Mouse (Mus musculus): Measurements from ENCODE around the gene Ptpn12. TPM values are rescaled to one million over a fixed set of nuclear protein-coding genes. Genes with fewer than 3 reads are reported as not detected.

Gene Ptpn12
- total and polyA plus RNA-seq, 3 experiments = 3.2 to 16.5 (median 12.7) TPM

DNA sequence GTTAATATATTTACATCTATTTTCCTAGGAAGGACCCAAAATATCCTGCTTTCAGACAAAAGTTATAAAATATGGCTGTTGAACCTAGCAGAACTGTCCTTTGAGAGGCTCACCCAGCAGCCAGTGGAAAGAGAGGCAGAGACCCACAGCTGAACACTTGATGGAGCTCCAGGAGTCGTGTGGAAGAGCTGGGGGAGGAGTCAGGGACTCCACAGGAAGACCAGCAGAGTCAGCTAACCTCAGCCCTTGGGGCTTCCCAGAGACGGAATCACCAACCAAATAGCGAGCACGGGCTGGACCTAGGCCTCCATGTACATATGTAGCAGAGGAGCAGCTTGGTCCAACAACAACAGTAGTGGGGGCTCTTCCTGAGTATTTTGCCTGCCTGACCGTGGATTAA is 38.6 kb downstream of the Ptpn12 start:
- no peak overlapping the region for H3K9ac ChIP-seq (ENCODE audit: insufficient read depth, low read depth)
- no peak overlapping the region for H3K27ac ChIP-seq (ENCODE audit: insufficient read depth, low read depth)
- H3K4me2 ChIP-seq (ENCODE audit: insufficient read depth, low read depth, poor library complexity, severe bottlenecking) = no peak overlapping the region
- no peak overlapping the region for H3K4me3 ChIP-seq (replicated peaks in 1 of 3; ENCODE audit: low read depth in 2 of 3, low read length in 2 of 3, poor library complexity in 1 of 3)
- no peaks in the 10 kb centered on the region for H3K27me3 ChIP-seq (replicated peaks)
- TF ChIP-seq SMC3 (IDR thresholded peaks at IDR 0.05; ENCODE audit: low read depth, low read length) (peak; percentile 44; the same call in 1 of the 2 replicates), CTCF (conservative IDR thresholded peaks at IDR 0.05 in 1 of 2, IDR thresholded peaks at IDR 0.05 in 1 of 2; ENCODE audit: low read depth in 2 of 2, low read length in 2 of 2) (peak in 1 of 2 experiments; percentile 55; a peak in 2 of 4 replicates), RAD21 (IDR thresholded peaks at IDR 0.05; ENCODE audit: low read depth, low read length) (peak; percentile 57), TCF12 (IDR thresholded peaks at IDR 0.05; ENCODE audit: low read depth, low read length) (no peak)
- no peaks in the 10 kb centered on the region for H3K9me3 ChIP-seq (replicated peaks; ENCODE audit: low read length)
- DNase-seq (ENCODE audit: extremely low read depth) = peak; percentile 68
- peaks cover 2 to 11% of the 10 kb centered on the region in 2 experiments; a peak in 3 of 4 replicates for H3K4me1 ChIP-seq (ENCODE audit: control insufficient read depth in 1 of 2, insufficient read depth in 2 of 2)
- dilution Hi-C loops (cut with MboI; ENCODE audit: extremely low pct_ligation_motif_present, extremely low pct_unique_long_range_greater_than_20kb, low sequenced_read_pairs) (no loop called here), in situ Hi-C loops (cut with MboI; ENCODE audit: low pct_ligation_motif_present, low pct_unique_long_range_greater_than_20kb, low sequenced_read_pairs) (no loop called here)
- H3K79me2 ChIP-seq (replicated peaks; ENCODE audit: control insufficient read depth, extremely low read depth, insufficient read depth, poor library complexity, severe bottlenecking) = no peaks in the 10 kb centered on the region
- H3K36me3 ChIP-seq (replicated peaks in 1 of 2; ENCODE audit: control insufficient read depth in 1 of 2, insufficient read depth in 1 of 2, low read length in 1 of 2) = peaks cover 8 to 21% of the 10 kb centered on the region in 2 experiments

GRCm38 (mm10) chr5:21010908-21011307 is 44.8 kb downstream of the Ptpn12 start:
- no peak for DNase-seq (ENCODE audit: extremely low read depth)
- Histone ChIP-seq H3K9ac (ENCODE audit: insufficient read depth, low read depth) (no peak overlapping the region), H3K9me3 (replicated peaks; ENCODE audit: low read length) (no peaks in the 10 kb centered on the region), H3K79me2 (replicated peaks; ENCODE audit: control insufficient read depth, extremely low read depth, insufficient read depth, poor library complexity, severe bottlenecking) (no peaks in the 10 kb centered on the region), H3K27me3 (replicated peaks) (no peaks in the 10 kb centered on the region), H3K27ac (ENCODE audit: insufficient read depth, low read depth) (no peak overlapping the region), H3K4me2 (ENCODE audit: insufficient read depth, low read depth, poor library complexity, severe bottlenecking) (no peak overlapping the region), H3K4me3 (replicated peaks in 1 of 3; ENCODE audit: low read depth in 2 of 3, low read length in 2 of 3, poor library complexity in 1 of 3) (no peak overlapping the region), H3K36me3 (replicated peaks in 1 of 2; ENCODE audit: control insufficient read depth in 1 of 2, insufficient read depth in 1 of 2, low read length in 1 of 2) (peaks cover 10 to 32% of the 10 kb centered on the region in 2 experiments), H3K4me1 (ENCODE audit: control insufficient read depth in 1 of 2, insufficient read depth in 2 of 2) (no peaks in the 10 kb centered on the region)
- dilution Hi-C loops (cut with MboI; ENCODE audit: extremely low pct_ligation_motif_present, extremely low pct_unique_long_range_greater_than_20kb, low sequenced_read_pairs) = no loop called here
- in situ Hi-C loops (cut with MboI; ENCODE audit: low pct_ligation_motif_present, low pct_unique_long_range_greater_than_20kb, low sequenced_read_pairs) = no loop called here
- no peak for TF ChIP-seq NRF1 (IDR thresholded peaks at IDR 0.05; ENCODE audit: low read depth, low read length)
- no peak for TF ChIP-seq MAFK (IDR thresholded peaks at IDR 0.05; ENCODE audit: insufficient replicate concordance, low read length)
- TF ChIP-seq RAD21 (IDR thresholded peaks at IDR 0.05; ENCODE audit: low read depth, low read length) = peak; percentile 7
- TF ChIP-seq SMC3 (IDR thresholded peaks at IDR 0.05; ENCODE audit: low read depth, low read length) = peak; percentile 14

DNA sequence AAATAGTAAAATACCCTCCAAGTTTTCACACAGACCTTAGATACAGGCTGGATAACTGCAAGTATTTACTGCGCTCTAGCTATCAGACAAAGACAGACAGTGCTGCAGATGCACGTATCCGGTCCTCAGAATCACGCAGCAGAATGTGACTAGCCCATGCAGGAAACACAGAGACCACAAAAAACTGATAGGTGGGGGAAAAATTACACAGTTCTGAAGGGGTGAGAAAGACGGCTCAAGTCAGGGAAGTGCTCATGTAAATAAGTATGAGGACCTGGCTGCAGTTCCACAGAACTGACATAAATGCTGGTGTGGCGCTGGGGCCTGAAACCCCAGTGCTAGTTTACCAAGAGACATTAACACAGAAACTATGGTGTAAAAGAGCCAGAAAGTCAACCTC is 53.0 kb downstream of the Ptpn12 start:
- no peak for DNase-seq (ENCODE audit: extremely low read depth)
- Histone ChIP-seq H3K4me3 (replicated peaks in 1 of 3; ENCODE audit: low read depth in 2 of 3, low read length in 2 of 3, poor library complexity in 1 of 3) (no peak overlapping the region), H3K9me3 (replicated peaks; ENCODE audit: low read length) (no peaks in the 10 kb centered on the region), H3K27me3 (replicated peaks) (no peaks in the 10 kb centered on the region), H3K79me2 (replicated peaks; ENCODE audit: control insufficient read depth, extremely low read depth, insufficient read depth, poor library complexity, severe bottlenecking) (no peaks in the 10 kb centered on the region), H3K9ac (ENCODE audit: insufficient read depth, low read depth) (no peak overlapping the region), H3K36me3 (replicated peaks in 1 of 2; ENCODE audit: control insufficient read depth in 1 of 2, insufficient read depth in 1 of 2, low read length in 1 of 2) (peaks cover 10 to 48% of the 10 kb centered on the region in 2 experiments), H3K4me2 (ENCODE audit: insufficient read depth, low read depth, poor library complexity, severe bottlenecking) (no peak overlapping the region), H3K27ac (ENCODE audit: insufficient read depth, low read depth) (no peak overlapping the region), H3K4me1 (ENCODE audit: control insufficient read depth in 1 of 2, insufficient read depth in 2 of 2) (no peaks in the 10 kb centered on the region)
- TF ChIP-seq CTCF (conservative IDR thresholded peaks at IDR 0.05 in 1 of 2, IDR thresholded peaks at IDR 0.05 in 1 of 2; ENCODE audit: low read depth in 2 of 2, low read length in 2 of 2) (0 out of 4 replicates have a peak, but pooled peaks of 1 of the 2 experiments have one; percentile 2), BHLHE40 (IDR thresholded peaks at IDR 0.05; ENCODE audit: low read depth, low read length) (no peak)
- dilution Hi-C loops (cut with MboI; ENCODE audit: extremely low pct_ligation_motif_present, extremely low pct_unique_long_range_greater_than_20kb, low sequenced_read_pairs) = no loop called here
- in situ Hi-C loops (cut with MboI; ENCODE audit: low pct_ligation_motif_present, low pct_unique_long_range_greater_than_20kb, low sequenced_read_pairs) = no loop called here
